Mouse (Mus musculus): ENCODE data around the gene Rab26. TPM values are rescaled to one million over a fixed set of nuclear protein-coding genes. Genes with fewer than 3 reads are reported as not detected.

Gene Rab26
- polyA plus RNA-seq, 1 experiment = 0.42 TPM

DNA sequence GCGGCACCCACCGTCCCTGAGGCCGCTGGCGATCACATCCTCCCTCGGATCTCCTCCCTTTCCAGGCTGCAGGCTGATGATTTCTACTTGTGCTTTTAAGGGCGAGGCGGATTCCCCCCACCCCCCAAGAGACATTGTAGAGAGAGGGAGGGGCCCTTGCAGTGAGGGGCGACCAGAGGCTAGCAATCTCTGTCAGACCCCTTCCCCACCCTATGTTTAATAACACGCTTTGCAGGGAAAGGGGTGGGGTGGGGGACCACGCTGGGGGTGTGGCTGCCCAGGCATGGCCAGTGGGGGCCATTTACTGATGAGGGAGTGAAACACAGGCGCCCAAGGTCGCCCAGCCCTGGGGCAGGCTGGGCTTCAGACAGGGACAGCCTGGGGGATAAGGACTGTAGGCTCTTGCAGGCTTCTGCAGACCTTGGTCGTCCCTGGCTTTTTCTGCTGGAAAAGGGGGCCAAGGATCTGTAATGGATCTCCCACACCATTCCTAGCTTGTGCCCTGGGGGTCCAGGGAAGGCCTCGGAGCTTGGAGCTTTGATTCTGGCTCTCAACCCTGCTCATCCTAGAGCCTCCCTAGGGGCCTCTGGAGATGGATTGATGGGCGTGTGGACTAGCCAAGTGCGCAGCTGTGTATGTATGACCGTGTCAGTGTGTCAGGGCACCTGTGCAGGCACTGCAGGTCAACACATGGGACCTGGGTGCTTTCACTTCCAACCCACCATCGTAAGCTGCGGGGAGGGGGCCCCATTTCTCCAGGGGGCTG, 44.6 kb downstream of the Rab26 start:
- peaks cover 38% of the 10 kb centered on the region for H3K27me3 ChIP-seq (ENCODE audit: control insufficient read depth, insufficient read depth, insufficient read length)
- TF ChIP-seq CEBPB (IDR thresholded peaks at IDR 0.05; ENCODE audit: low read depth) (no peak), USF1 (IDR thresholded peaks at IDR 0.05; ENCODE audit: low read depth) (no peak), MYOD1 (IDR thresholded peaks at IDR 0.05; ENCODE audit: control insufficient read depth, insufficient read length, low read depth) (no peak)
- H3K79me3 ChIP-seq (ENCODE audit: low read depth) = no peaks in the 10 kb centered on the region
- no peak overlapping the region for H3ac ChIP-seq (ENCODE audit: control insufficient read depth, insufficient read length, low read depth)
- no peak overlapping the region for H3K4me3 ChIP-seq (ENCODE audit: insufficient read depth, poor library complexity, severe bottlenecking)
- no peaks in the 10 kb centered on the region for H3K36me3 ChIP-seq (ENCODE audit: control insufficient read depth, insufficient read depth)
- H3K79me2 ChIP-seq (ENCODE audit: control insufficient read depth, insufficient read depth) = no peaks in the 10 kb centered on the region

DNA sequence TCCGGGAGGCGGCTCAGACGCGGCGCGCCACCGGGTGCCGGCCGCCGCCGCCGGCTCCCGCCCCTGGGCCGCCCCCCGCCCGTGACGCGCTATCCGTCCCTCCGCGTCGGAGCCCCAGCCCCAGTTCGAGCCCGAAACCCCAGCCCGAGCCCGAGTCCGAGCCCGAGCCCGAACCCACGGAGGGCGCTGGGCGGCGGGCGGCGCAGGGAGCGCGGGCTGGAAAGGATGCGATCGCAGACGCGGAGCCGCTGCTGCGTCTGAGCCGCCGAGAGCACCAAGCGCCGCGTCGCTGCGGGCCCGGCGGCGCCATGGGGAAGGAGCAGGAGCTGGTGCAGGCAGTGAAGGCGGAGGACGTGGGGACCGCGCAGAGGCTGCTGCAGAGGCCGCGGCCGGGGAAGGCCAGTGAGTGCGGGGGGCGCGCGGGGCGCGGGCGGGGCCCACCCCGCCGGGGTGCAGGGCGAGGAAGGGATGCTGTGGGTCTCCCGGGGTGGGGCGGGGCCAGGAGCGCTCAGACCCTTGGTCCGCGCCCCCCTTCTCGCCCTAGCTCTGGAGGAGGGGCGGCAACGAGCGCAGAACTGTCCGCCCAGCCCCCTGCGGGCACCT, 45.2 kb downstream of the Rab26 start:
- Histone ChIP-seq H3K4me3 (ENCODE audit: insufficient read depth, poor library complexity, severe bottlenecking) (no peak overlapping the region), H3K36me3 (ENCODE audit: control insufficient read depth, insufficient read depth) (no peaks in the 10 kb centered on the region), H3K79me3 (ENCODE audit: low read depth) (no peaks in the 10 kb centered on the region), H3K79me2 (ENCODE audit: control insufficient read depth, insufficient read depth) (no peaks in the 10 kb centered on the region), H3ac (ENCODE audit: control insufficient read depth, insufficient read length, low read depth) (peak overlapping the region; percentile 39), H3K27me3 (ENCODE audit: control insufficient read depth, insufficient read depth, insufficient read length) (peaks cover 38% of the 10 kb centered on the region)
- TF ChIP-seq MYOD1 (IDR thresholded peaks at IDR 0.05; ENCODE audit: control insufficient read depth, insufficient read length, low read depth) (no peak), CTCF (IDR thresholded peaks at IDR 0.05; ENCODE audit: control insufficient read depth, insufficient read depth, insufficient read length) (no peak), MAX (IDR thresholded peaks at IDR 0.05) (no peak), MYOG (IDR thresholded peaks at IDR 0.05; ENCODE audit: control insufficient read depth, extremely low read depth, insufficient read length) (no peak), USF1 (IDR thresholded peaks at IDR 0.05; ENCODE audit: low read depth) (no peak), FOSL1 (IDR thresholded peaks at IDR 0.05; ENCODE audit: insufficient read depth, low read length, poor library complexity, severe bottlenecking) (no peak), CEBPB (IDR thresholded peaks at IDR 0.05; ENCODE audit: low read depth) (no peak)

DNA sequence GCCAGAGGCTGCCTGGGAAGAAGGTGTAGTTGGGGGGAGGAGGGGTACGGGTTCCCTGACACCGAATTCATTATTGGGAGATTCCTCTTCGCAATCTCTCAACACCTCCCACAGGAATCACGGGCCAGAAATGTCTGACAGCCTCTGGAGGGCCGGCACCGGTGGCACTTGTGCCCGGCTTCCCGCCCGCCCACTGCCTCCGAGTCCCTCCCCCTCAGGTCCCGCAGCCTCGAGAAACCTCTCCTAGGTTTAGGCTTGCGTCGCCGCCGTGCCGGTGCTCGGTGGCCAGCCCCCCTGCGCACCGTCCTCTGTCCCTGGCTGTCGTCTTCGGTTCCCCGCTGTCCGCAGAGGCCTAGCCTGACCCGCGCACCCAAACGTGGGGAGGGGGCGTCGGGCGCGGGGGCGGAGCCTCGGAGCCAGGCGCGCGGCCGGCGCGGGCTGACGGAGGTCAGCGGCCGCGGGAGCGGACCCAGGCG, 45.8 kb downstream of the Rab26 start, which contains the start of gene Caskin1:
TSS of gene Caskin1 (plus strand) at position 416 of the 476 bp plus-strand sequence.
- H3ac ChIP-seq (ENCODE audit: control insufficient read depth, insufficient read length, low read depth) = peak within 1 kb of the TSS; percentile 39
- no peaks in the 10 kb centered on the region for H3K79me3 ChIP-seq (ENCODE audit: low read depth)
- H3K27me3 ChIP-seq (ENCODE audit: control insufficient read depth, insufficient read depth, insufficient read length) = peaks cover 38% of the 10 kb centered on the region
- TF ChIP-seq MYOG (IDR thresholded peaks at IDR 0.05; ENCODE audit: control insufficient read depth, extremely low read depth, insufficient read length) = no peak
- TF ChIP-seq USF1 (IDR thresholded peaks at IDR 0.05; ENCODE audit: low read depth) = no peak
- TF ChIP-seq FOSL1 (IDR thresholded peaks at IDR 0.05; ENCODE audit: insufficient read depth, low read length, poor library complexity, severe bottlenecking) = no peak
- TF ChIP-seq MAX (IDR thresholded peaks at IDR 0.05) = no peak
- TF ChIP-seq CEBPB (IDR thresholded peaks at IDR 0.05; ENCODE audit: low read depth) = no peak
- no peak for TF ChIP-seq MYOD1 (IDR thresholded peaks at IDR 0.05; ENCODE audit: control insufficient read depth, insufficient read length, low read depth)
- TF ChIP-seq CTCF (IDR thresholded peaks at IDR 0.05; ENCODE audit: control insufficient read depth, insufficient read depth, insufficient read length) = no peak
- H3K36me3 ChIP-seq (ENCODE audit: control insufficient read depth, insufficient read depth) = no peaks in the 10 kb centered on the region
- no peaks in the 10 kb centered on the region for H3K79me2 ChIP-seq (ENCODE audit: control insufficient read depth, insufficient read depth)
- no peak within 1 kb of the TSS for H3K4me3 ChIP-seq (ENCODE audit: insufficient read depth, poor library complexity, severe bottlenecking)

DNA sequence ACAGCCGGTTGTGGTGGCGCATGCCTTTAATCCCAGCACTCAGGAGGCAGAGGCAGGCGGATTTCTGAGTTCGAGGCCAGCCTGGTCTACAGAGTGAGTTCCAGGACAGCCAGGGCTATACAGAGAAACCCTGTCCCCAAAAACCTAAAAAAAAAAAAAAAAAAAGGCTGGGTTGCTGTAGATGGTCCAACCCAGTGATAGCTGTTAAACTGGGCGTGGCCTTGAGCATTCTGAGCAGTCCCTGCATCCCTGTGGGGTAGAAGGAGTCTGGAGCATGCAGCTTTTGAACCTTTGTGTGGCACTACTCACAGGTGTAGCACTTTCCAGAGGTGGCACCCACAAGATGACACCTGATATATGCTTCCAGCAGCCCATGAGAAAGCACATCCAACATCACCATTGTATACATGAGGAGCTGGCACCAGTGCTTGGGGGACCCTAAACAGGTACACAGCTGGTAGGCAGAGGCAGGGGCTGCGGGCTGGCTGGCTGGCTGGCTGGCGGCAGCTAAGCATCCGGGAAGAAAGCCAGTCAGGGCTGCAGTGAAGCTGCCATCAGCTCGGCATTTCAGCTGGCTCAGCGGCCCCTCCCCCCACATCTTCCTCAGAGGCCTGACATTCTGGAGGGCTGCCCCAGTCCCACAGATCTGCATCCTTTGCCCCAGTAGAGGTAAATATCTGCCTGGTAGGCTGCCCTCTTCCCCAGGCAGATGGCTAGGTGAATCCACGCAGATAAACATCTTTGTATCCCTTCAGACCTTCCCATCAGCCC, 48.7 kb downstream of the Rab26 start:
- Histone ChIP-seq H3K27me3 (ENCODE audit: control insufficient read depth, insufficient read depth, insufficient read length) (peaks cover 38% of the 10 kb centered on the region), H3K79me3 (ENCODE audit: low read depth) (no peaks in the 10 kb centered on the region), H3K4me3 (ENCODE audit: insufficient read depth, poor library complexity, severe bottlenecking) (no peak overlapping the region), H3K36me3 (ENCODE audit: control insufficient read depth, insufficient read depth) (no peaks in the 10 kb centered on the region), H3ac (ENCODE audit: control insufficient read depth, insufficient read length, low read depth) (no peak overlapping the region), H3K79me2 (ENCODE audit: control insufficient read depth, insufficient read depth) (no peaks in the 10 kb centered on the region)
- no peak for TF ChIP-seq USF1 (IDR thresholded peaks at IDR 0.05; ENCODE audit: low read depth)
- TF ChIP-seq CTCF (IDR thresholded peaks at IDR 0.05; ENCODE audit: control insufficient read depth, insufficient read depth, insufficient read length) = no peak
- no peak for TF ChIP-seq MYOD1 (IDR thresholded peaks at IDR 0.05; ENCODE audit: control insufficient read depth, insufficient read length, low read depth)
- TF ChIP-seq FOSL1 (IDR thresholded peaks at IDR 0.05; ENCODE audit: insufficient read depth, low read length, poor library complexity, severe bottlenecking) = no peak
- TF ChIP-seq CEBPB (IDR thresholded peaks at IDR 0.05; ENCODE audit: low read depth) = no peak
- TF ChIP-seq MAX (IDR thresholded peaks at IDR 0.05) = no peak
- no peak for TF ChIP-seq MYOG (IDR thresholded peaks at IDR 0.05; ENCODE audit: control insufficient read depth, extremely low read depth, insufficient read length)

DNA sequence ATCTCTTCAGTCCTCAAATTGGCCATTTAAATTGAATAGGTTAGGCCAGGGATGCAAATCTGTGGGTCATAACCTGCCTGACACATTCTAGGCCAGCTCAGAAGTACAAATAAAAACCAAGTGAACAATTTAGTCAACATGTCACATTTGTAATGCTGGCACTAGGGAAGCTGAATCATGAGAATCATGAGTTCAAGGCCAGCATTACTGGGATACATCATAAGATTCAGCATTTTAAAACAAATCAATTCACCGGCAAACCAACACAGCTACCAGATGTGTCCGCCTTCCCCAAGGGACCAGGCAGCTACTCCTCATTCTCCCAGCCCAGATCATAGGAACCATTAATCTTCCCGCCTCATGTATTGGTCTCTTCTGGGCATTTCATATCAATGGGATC, 50.5 kb downstream of the Rab26 start:
- Histone ChIP-seq H3K36me3 (ENCODE audit: control insufficient read depth, insufficient read depth) (no peaks in the 10 kb centered on the region), H3ac (ENCODE audit: control insufficient read depth, insufficient read length, low read depth) (no peak overlapping the region), H3K79me2 (ENCODE audit: control insufficient read depth, insufficient read depth) (no peaks in the 10 kb centered on the region), H3K79me3 (ENCODE audit: low read depth) (no peaks in the 10 kb centered on the region), H3K27me3 (ENCODE audit: control insufficient read depth, insufficient read depth, insufficient read length) (peaks cover 22% of the 10 kb centered on the region), H3K4me3 (ENCODE audit: insufficient read depth, poor library complexity, severe bottlenecking) (no peak overlapping the region)
- no peak for TF ChIP-seq CEBPB (IDR thresholded peaks at IDR 0.05; ENCODE audit: low read depth)
- TF ChIP-seq CTCF (IDR thresholded peaks at IDR 0.05; ENCODE audit: control insufficient read depth, insufficient read depth, insufficient read length) = no peak
- no peak for TF ChIP-seq MAX (IDR thresholded peaks at IDR 0.05)
- TF ChIP-seq USF1 (IDR thresholded peaks at IDR 0.05; ENCODE audit: low read depth) = no peak
- no peak for TF ChIP-seq MYOD1 (IDR thresholded peaks at IDR 0.05; ENCODE audit: control insufficient read depth, insufficient read length, low read depth)
- no peak for TF ChIP-seq FOSL1 (IDR thresholded peaks at IDR 0.05; ENCODE audit: insufficient read depth, low read length, poor library complexity, severe bottlenecking)
- TF ChIP-seq MYOG (IDR thresholded peaks at IDR 0.05; ENCODE audit: control insufficient read depth, extremely low read depth, insufficient read length) = no peak

All from C2C12 (cell line).